Mouse (Mus musculus): Measurements from ENCODE around the gene Zfp704. TPM values are rescaled to one million over a fixed set of nuclear protein-coding genes. Genes with fewer than 3 reads are reported as not detected.
A peak's percentile ranks its signal among the peaks of the same experiment; 100 is the strongest.

Zfp704 gene
- polyA plus RNA-seq, 1 experiment from 2014 or later, result 8.1 TPM

DNA sequence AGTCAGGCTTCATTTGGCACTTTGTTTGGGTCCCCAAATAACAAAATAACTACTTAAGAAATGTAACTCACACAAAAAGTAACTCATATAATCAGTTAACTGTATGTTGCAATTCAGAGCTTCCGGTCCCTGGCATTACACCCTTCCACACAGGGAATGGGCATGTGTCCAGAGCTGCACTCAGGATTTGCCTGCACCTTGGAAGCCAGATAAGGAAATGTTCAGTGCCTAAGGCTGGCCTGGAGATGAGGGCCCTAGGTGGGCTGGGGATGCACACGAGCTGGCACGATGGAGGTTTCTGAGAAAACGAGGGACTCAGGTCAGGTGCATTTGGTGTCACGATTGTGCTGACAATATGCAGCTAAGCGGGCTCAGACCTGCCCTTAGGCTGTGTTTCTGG lies 173.6 kb downstream of the Zfp704 start:
- ATAC-seq (replicated peaks; ENCODE audit: low FRiP score) (no peak), DNase-seq (ENCODE audit: low spot score) (no peak)
- no peak overlapping the region for H3K4me3 ChIP-seq (ENCODE audit: low read depth, low read length)
- no peak overlapping the region for H3K27ac ChIP-seq (ENCODE audit: low read depth, low read length)
- no peaks in the 10 kb centered on the region for H3K9me3 ChIP-seq (ENCODE audit: control insufficient read depth, low read length)
- 92% methylated on average over 6 of the region's 6 CpGs for WGBS
- no peaks in the 10 kb centered on the region for H3K36me3 ChIP-seq (ENCODE audit: control insufficient read depth, insufficient read depth, low read length)
- no peaks in the 10 kb centered on the region for H3K27me3 ChIP-seq (ENCODE audit: control insufficient read depth, insufficient read depth, low read length)
- no peak overlapping the region for H3K9ac ChIP-seq (ENCODE audit: low read length)
- H3K4me2 ChIP-seq (ENCODE audit: low read depth, low read length, severe bottlenecking), result no peak overlapping the region
- H3K4me1 ChIP-seq (replicated peaks; ENCODE audit: control insufficient read depth, insufficient read depth, low read length), result no peaks in the 10 kb centered on the region

DNA sequence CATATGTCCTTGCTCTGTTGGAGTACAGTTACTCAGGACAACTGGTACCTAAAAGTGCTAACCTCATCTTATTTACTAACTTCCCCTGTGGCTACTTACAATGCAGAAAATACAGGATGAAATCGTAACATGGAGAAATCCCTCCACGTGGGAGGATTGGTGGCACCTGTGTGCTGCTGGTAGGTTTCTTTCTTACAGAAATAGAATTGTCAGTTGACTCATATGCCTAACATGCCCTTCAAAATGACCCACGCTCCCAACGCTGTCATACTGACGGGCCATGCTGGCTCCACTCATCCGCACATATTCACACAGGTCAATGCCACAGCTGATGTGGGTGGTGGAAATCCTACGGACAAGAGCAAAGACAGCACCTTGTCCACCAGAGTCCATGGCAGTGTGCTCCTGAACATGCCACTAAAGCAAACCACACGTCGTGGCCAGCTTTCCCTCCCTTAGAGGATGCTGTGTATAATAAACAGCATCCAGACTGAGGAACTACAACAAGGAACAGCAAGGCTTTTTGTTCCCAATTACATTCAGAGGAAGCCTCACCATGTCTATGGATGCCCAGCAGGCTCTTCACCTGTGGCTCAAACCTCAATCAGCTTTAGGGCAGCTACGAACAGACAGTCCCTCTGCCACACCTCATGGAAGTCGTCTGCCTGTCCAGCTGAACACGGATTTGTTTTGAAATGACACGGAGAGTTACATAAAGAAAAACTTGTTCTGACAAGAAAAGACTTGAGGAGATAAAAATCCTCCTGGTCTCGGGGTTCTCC lies 175.3 kb downstream of the Zfp704 start:
- ATAC-seq (replicated peaks; ENCODE audit: low FRiP score), result no peak
- H3K9ac ChIP-seq (ENCODE audit: low read length), result no peak overlapping the region
- H3K4me3 ChIP-seq (ENCODE audit: low read depth, low read length), result no peak overlapping the region
- H3K27me3 ChIP-seq (ENCODE audit: control insufficient read depth, insufficient read depth, low read length), result no peaks in the 10 kb centered on the region
- no peaks in the 10 kb centered on the region for H3K4me1 ChIP-seq (replicated peaks; ENCODE audit: control insufficient read depth, insufficient read depth, low read length)
- no peak for DNase-seq (ENCODE audit: low spot score)
- WGBS, result 92% methylated on average over 14 of the region's 14 CpGs
- no peaks in the 10 kb centered on the region for H3K36me3 ChIP-seq (ENCODE audit: control insufficient read depth, insufficient read depth, low read length)
- no peak overlapping the region for H3K27ac ChIP-seq (ENCODE audit: low read depth, low read length)
- H3K4me2 ChIP-seq (ENCODE audit: low read depth, low read length, severe bottlenecking), result no peak overlapping the region
- H3K9me3 ChIP-seq (ENCODE audit: control insufficient read depth, low read length), result no peaks in the 10 kb centered on the region

DNA sequence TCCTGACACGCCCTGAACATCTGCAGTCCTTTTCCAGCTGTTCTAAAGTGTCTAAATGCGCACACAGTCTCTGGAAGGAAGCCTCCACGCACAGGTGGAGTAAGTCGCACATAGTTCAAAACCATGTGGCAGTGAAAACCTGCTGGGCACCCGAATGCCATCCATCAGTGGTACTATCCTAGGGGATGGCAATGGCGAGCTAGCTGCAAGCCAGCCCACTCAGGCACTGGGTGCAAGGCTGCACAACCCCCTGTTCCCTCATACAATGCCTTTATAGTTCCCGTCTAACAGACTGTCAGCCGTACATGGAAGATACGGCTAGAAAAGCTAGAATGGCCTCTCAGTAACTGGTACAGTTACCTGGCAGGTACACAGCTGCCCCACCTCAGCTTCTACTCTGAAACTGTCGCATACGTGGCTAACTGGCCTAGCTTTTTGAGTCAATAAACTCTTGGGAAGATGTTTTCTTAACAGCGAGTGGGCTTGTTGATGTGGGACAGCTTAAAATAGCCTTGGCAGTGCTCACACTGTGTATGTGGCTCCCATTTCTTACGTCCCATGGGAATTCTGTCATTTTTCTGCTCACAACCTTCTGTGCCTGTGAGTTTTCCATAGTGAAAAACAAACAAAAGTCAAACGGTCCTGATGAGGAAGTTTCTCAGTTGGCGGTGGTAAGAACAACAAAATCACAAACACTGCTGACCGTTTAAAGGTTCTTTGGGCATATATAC lies 176.9 kb downstream of the Zfp704 start:
- WGBS, result 92% methylated on average over 16 of the region's 16 CpGs
- H3K27ac ChIP-seq (ENCODE audit: low read depth, low read length), result no peak overlapping the region
- no peaks in the 10 kb centered on the region for H3K9me3 ChIP-seq (ENCODE audit: control insufficient read depth, low read length)
- no peaks in the 10 kb centered on the region for H3K27me3 ChIP-seq (ENCODE audit: control insufficient read depth, insufficient read depth, low read length)
- DNase-seq (ENCODE audit: low spot score), result no peak
- no peak overlapping the region for H3K4me3 ChIP-seq (ENCODE audit: low read depth, low read length)
- ATAC-seq (replicated peaks; ENCODE audit: low FRiP score), result no peak
- no peak overlapping the region for H3K9ac ChIP-seq (ENCODE audit: low read length)
- H3K36me3 ChIP-seq (ENCODE audit: control insufficient read depth, insufficient read depth, low read length), result no peaks in the 10 kb centered on the region
- no peaks in the 10 kb centered on the region for H3K4me1 ChIP-seq (replicated peaks; ENCODE audit: control insufficient read depth, insufficient read depth, low read length)
- H3K4me2 ChIP-seq (ENCODE audit: low read depth, low read length, severe bottlenecking), result no peak overlapping the region

DNA sequence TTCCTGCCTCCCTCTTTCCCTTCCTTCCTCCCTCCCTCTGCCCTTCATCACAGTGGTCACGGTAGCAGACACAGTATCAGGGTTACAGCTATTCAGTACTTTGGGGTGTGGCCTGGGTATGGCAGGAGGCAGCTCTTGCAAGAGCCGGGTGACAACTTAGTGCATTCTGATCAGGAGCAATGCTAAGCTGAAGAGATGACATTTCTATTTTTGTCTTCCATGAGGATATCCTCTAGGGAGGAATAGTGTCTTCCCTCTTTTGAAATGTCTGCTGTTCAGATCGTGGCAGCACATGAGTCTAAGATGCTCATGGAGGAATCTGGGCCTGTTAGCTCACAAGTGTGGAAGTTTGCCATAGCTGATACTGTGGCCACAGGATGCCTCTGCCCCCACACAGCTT lies 177.7 kb downstream of the Zfp704 start:
- Histone ChIP-seq H3K27me3 (ENCODE audit: control insufficient read depth, insufficient read depth, low read length) (no peaks in the 10 kb centered on the region), H3K9me3 (ENCODE audit: control insufficient read depth, low read length) (no peaks in the 10 kb centered on the region), H3K4me2 (ENCODE audit: low read depth, low read length, severe bottlenecking) (no peak overlapping the region), H3K4me1 (replicated peaks; ENCODE audit: control insufficient read depth, insufficient read depth, low read length) (no peaks in the 10 kb centered on the region), H3K27ac (ENCODE audit: low read depth, low read length) (no peak overlapping the region), H3K36me3 (ENCODE audit: control insufficient read depth, insufficient read depth, low read length) (no peaks in the 10 kb centered on the region), H3K4me3 (ENCODE audit: low read depth, low read length) (no peak overlapping the region), H3K9ac (ENCODE audit: low read length) (no peak overlapping the region)
- ATAC-seq (replicated peaks; ENCODE audit: low FRiP score), result no peak
- 74% methylated on average over 3 of the region's 3 CpGs for WGBS
- no peak for DNase-seq (ENCODE audit: low spot score)

DNA sequence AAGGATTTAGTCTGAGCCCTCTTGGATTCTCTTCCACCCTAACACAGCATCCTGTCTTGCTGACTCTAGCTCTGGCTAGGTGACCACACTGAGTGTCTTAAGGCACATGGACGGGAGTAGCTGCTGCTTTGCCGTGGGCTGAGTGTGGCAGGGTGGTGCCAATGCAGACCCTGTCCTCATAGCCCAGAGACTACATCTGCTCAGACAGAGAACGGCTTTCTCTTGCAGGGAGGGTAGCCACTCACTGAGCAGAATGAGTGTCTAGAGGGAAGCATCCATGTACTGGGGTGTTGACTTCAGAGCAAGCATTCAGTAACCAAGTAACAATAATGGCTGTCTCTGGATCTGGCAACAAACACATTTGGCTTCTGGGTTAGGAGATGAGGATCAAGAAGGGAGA lies 179.9 kb downstream of the Zfp704 start:
- H3K9ac ChIP-seq (ENCODE audit: low read length), result no peak overlapping the region
- no peak overlapping the region for H3K4me3 ChIP-seq (ENCODE audit: low read depth, low read length)
- no peak overlapping the region for H3K4me2 ChIP-seq (ENCODE audit: low read depth, low read length, severe bottlenecking)
- peak; percentile 1 for DNase-seq (ENCODE audit: low spot score)
- no peak for ATAC-seq (replicated peaks; ENCODE audit: low FRiP score)
- 84% methylated on average over 3 of the region's 3 CpGs for WGBS
- H3K27me3 ChIP-seq (ENCODE audit: control insufficient read depth, insufficient read depth, low read length), result no peaks in the 10 kb centered on the region
- no peaks in the 10 kb centered on the region for H3K36me3 ChIP-seq (ENCODE audit: control insufficient read depth, insufficient read depth, low read length)
- H3K4me1 ChIP-seq (replicated peaks; ENCODE audit: control insufficient read depth, insufficient read depth, low read length), result no peaks in the 10 kb centered on the region
- no peak overlapping the region for H3K27ac ChIP-seq (ENCODE audit: low read depth, low read length)
- no peaks in the 10 kb centered on the region for H3K9me3 ChIP-seq (ENCODE audit: control insufficient read depth, low read length)

DNA sequence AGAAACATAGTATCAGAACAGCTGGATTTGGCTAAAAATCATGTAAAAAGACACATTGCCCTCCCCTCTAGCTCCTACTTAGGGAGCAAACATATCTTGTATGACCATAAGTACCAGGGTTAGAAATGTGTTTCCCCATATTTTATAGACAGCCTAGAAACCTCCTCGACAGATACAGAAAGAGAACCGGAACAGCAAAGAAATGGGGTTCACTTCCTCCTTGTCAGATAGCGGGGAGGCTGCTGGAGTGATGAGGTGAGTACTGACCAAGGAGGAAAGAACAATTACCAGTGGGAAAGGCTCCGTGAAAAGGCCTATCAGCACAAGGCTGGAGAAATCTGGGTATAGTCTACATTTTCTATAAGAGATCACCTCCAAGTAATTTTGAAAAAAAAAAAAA lies 182.1 kb downstream of the Zfp704 start:
- Histone ChIP-seq H3K27ac (ENCODE audit: low read depth, low read length) (no peak overlapping the region), H3K9me3 (ENCODE audit: control insufficient read depth, low read length) (no peaks in the 10 kb centered on the region), H3K4me2 (ENCODE audit: low read depth, low read length, severe bottlenecking) (no peak overlapping the region), H3K4me3 (ENCODE audit: low read depth, low read length) (no peak overlapping the region), H3K36me3 (ENCODE audit: control insufficient read depth, insufficient read depth, low read length) (no peaks in the 10 kb centered on the region), H3K27me3 (ENCODE audit: control insufficient read depth, insufficient read depth, low read length) (no peaks in the 10 kb centered on the region), H3K9ac (ENCODE audit: low read length) (no peak overlapping the region), H3K4me1 (replicated peaks; ENCODE audit: control insufficient read depth, insufficient read depth, low read length) (no peaks in the 10 kb centered on the region)
- peak; percentile 10 for DNase-seq (ENCODE audit: low spot score)
- no peak for ATAC-seq (replicated peaks; ENCODE audit: low FRiP score)
- 96% methylated on average over 4 of the region's 4 CpGs for WGBS

DNA sequence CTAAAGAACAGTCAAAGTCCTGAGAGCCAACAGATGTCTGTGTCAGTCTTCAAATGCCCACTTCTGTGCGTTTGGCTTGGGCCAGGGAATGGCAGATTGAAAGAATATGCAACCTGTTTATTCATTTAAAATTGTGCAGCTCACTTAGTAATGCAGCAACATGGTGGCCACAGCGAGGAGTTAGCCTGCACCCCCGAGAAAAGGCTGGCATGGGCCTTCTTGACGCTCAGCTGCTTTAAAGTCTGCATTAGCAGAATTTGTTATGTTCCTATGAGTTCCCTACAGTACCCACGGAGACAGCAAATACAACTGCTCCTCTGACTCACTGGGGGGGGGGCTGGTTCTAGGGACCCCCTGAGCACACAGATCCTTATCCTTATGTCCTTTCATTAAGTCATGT lies 184.2 kb downstream of the Zfp704 start:
- H3K36me3 ChIP-seq (ENCODE audit: control insufficient read depth, insufficient read depth, low read length), result no peaks in the 10 kb centered on the region
- H3K27me3 ChIP-seq (ENCODE audit: control insufficient read depth, insufficient read depth, low read length), result no peaks in the 10 kb centered on the region
- H3K27ac ChIP-seq (ENCODE audit: low read depth, low read length), result no peak overlapping the region
- no peaks in the 10 kb centered on the region for H3K4me1 ChIP-seq (replicated peaks; ENCODE audit: control insufficient read depth, insufficient read depth, low read length)
- WGBS, result 95% methylated on average over 5 of the region's 5 CpGs
- no peak for ATAC-seq (replicated peaks; ENCODE audit: low FRiP score)
- peak; percentile 22 for DNase-seq (ENCODE audit: low spot score)
- no peak overlapping the region for H3K9ac ChIP-seq (ENCODE audit: low read length)
- H3K9me3 ChIP-seq (ENCODE audit: control insufficient read depth, low read length), result no peaks in the 10 kb centered on the region
- H3K4me2 ChIP-seq (ENCODE audit: low read depth, low read length, severe bottlenecking), result no peak overlapping the region
- no peak overlapping the region for H3K4me3 ChIP-seq (ENCODE audit: low read depth, low read length)

DNA sequence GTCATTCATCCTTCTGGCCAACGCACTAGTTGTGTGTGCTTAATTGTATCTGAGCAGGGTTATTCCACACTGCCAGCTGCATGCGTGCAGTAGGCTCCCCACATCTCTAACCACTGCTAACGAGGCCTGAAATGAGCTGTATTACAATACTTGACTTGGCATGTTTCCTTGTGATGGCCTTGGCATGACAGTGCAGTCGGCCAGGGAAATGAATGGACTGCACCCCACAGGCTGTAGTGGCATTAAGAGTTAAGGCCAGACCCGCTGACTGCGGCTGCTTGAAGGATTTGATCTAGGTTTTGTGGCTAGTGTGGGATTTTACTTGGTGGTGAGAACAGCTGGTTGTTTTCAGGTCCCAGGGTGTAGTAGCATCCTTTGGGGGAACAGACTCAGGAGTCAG lies 185.2 kb downstream of the Zfp704 start:
- Histone ChIP-seq H3K4me3 (ENCODE audit: low read depth, low read length) (no peak overlapping the region), H3K27ac (ENCODE audit: low read depth, low read length) (no peak overlapping the region), H3K27me3 (ENCODE audit: control insufficient read depth, insufficient read depth, low read length) (no peaks in the 10 kb centered on the region), H3K4me2 (ENCODE audit: low read depth, low read length, severe bottlenecking) (no peak overlapping the region), H3K9me3 (ENCODE audit: control insufficient read depth, low read length) (no peaks in the 10 kb centered on the region), H3K9ac (ENCODE audit: low read length) (no peak overlapping the region), H3K36me3 (ENCODE audit: control insufficient read depth, insufficient read depth, low read length) (no peaks in the 10 kb centered on the region), H3K4me1 (replicated peaks; ENCODE audit: control insufficient read depth, insufficient read depth, low read length) (no peaks in the 10 kb centered on the region)
- DNase-seq (ENCODE audit: low spot score) (peak; percentile 34), ATAC-seq (replicated peaks; ENCODE audit: low FRiP score) (no peak)
- WGBS, result 92% methylated on average over 6 of the region's 6 CpGs

DNA sequence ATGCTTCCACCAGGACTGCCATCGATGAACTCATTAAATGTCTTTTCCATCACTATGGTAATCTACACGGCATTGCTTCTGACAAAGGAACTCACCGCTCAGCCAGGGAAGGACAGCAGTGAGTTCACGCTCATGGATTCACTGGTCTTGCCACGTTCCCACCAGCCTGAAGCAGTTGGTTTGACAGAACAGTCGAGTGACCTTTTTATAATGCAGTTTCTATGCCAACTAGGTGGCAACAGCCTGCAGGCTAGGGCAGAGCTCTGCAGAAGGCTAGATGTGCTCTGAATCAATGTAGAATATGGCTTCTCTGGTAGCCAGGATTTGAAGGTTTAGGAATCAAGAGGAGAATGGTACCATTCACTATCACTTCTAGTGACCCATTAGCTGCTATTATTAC lies 186.2 kb downstream of the Zfp704 start:
- no peaks in the 10 kb centered on the region for H3K36me3 ChIP-seq (ENCODE audit: control insufficient read depth, insufficient read depth, low read length)
- H3K4me3 ChIP-seq (ENCODE audit: low read depth, low read length), result no peak overlapping the region
- H3K9ac ChIP-seq (ENCODE audit: low read length), result no peak overlapping the region
- no peak for ATAC-seq (replicated peaks; ENCODE audit: low FRiP score)
- no peak overlapping the region for H3K4me2 ChIP-seq (ENCODE audit: low read depth, low read length, severe bottlenecking)
- peak; percentile 2 for DNase-seq (ENCODE audit: low spot score)
- H3K4me1 ChIP-seq (replicated peaks; ENCODE audit: control insufficient read depth, insufficient read depth, low read length), result no peaks in the 10 kb centered on the region
- H3K27me3 ChIP-seq (ENCODE audit: control insufficient read depth, insufficient read depth, low read length), result no peaks in the 10 kb centered on the region
- 87% methylated on average over 6 of the region's 6 CpGs for WGBS
- H3K27ac ChIP-seq (ENCODE audit: low read depth, low read length), result no peak overlapping the region
- H3K9me3 ChIP-seq (ENCODE audit: control insufficient read depth, low read length), result no peaks in the 10 kb centered on the region
